Mouse (Mus musculus) bone marrow, adult 2 months (tissue): ENCODE data around the gene Spocd1.

Experiments used
- CTCF ChIP-seq: fragments of 200-500 bp; IDR thresholded peaks from 2 replicates; pipeline ENCODE4 v1.5.1; 2011; ENCODE audit warnings: low read length, control low read depth; ENCODE audit not compliant: control insufficient read depth, insufficient read depth
- POLR2A ChIP-seq: fragments of 200-500 bp; IDR thresholded peaks from 2 replicates; pipeline ENCODE4 v1.6.1; 2011; ENCODE audit warnings: low read depth, mild to moderate bottlenecking, control low read depth, low read length, borderline replicate concordance; ENCODE audit not compliant: control insufficient read depth

DNA sequence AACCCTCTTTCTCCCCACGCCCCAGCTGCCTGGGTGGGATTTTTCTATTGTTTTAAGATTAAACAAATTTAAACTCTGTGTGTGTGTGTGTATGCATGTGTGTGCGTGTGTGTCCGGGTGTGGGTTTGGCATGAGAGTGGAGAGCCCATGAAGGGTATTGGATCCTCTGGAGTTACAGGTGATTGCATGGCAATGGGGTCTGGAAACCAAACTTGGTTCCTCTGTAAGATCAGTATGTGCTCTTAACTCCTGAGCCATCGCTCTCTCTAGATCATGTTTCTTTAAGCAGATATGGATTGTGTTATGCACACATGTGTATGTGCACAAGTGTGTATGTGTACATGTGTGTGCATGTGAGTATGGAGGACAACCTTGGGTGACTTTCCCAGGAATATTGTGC, 14.4 kb upstream of the Spocd1 start:
- TF ChIP-seq CTCF (no peak), POLR2A (no peak)
